Mouse (Mus musculus): ENCODE data around the gene Lysmd1.

- TF ChIP-seq HCFC1 (IDR thresholded peaks at IDR 0.05; ENCODE audit: borderline replicate concordance, insufficient read depth, low read length) (no peak), MAFK (IDR thresholded peaks at IDR 0.05; ENCODE audit: insufficient read depth, low read depth, low read length) (no peak), ZC3H11A (IDR thresholded peaks at IDR 0.05; ENCODE audit: borderline replicate concordance, low read depth, low read length) (no peak), ZNF384 (IDR thresholded peaks at IDR 0.05; ENCODE audit: low read depth, low read length) (no peak)
Observed at GRCm38 (mm10) chr3:95141474-95141873, 7.6 kb downstream of the Lysmd1 start.
